Mouse (Mus musculus) heart, postnatal 10 days (tissue): Measurements from ENCODE around the gene Slc13a1. TPM values are rescaled to one million over a fixed set of nuclear protein-coding genes. Genes with fewer than 3 reads are reported as not detected.

Experiments
- DNase-seq, 2 experiments: peaks; one replicate each; pipeline ENCODE4 v3.0.0; 2021
- intact Hi-C: fragments of 180-260 bp; cut with DNase I; formaldehyde crosslinking; loops from one replicate; pipeline ENCODE4 v1.15.1; 2025
- microRNA-seq, 2 experiments: library from miRNA; unstranded; fragments of <30 nt; microRNA quantifications; one replicate each; pipeline ENCODE4 v1.2.0; 2022
- total RNA-seq, 2 experiments: library from RNA; stranded (reverse); gene quantifications; 2 replicates each; pipeline ENCODE4 v1.2.3; 2021

Slc13a1 gene
- total RNA-seq, 2 experiments from 2014 or later: not detected

DNA sequence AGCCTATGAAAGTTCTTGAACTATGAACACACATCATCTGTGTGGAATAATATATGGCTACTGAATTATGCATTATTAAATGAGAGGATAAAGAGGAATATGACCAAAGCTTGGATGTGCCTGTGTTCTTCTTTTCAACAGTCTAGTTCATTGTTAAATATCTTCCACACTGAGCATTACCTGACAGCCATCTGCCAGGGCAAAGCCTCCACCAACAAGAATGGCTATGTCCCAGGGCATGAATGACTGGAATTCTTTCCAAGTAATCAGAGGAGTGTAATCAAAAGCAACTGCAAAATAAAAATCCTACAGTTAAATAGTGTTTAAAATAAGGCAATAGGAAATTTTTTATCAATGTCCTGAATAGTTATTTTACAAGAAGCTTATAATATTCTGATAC, 70.5 kb downstream of the Slc13a1 start:
- DNase-seq: no peak
- intact Hi-C loops: no loop called here

DNA sequence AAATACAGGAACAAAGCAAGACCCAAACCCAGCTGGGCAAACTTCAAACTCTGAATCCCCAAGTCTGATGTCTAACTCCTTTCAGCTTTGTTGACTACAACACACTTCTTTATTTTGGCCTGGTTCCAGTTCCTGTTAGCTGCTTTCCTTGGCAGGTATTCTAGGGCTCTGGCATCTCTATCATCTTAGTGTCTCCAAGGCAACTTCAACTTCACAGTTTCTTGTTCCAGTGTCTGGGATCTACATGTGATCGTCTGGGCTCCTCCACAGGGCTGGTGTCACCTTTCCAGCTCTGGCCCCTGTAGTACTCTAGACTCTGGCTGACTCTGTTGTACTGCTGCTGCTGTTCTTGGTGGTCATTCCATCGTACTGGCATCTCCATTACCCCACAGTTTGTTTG, 91.8 kb downstream of the Slc13a1 start:
- DNase-seq: peak in 1 of 2 experiments; percentile 2
- intact Hi-C loops: no loop called here

DNA sequence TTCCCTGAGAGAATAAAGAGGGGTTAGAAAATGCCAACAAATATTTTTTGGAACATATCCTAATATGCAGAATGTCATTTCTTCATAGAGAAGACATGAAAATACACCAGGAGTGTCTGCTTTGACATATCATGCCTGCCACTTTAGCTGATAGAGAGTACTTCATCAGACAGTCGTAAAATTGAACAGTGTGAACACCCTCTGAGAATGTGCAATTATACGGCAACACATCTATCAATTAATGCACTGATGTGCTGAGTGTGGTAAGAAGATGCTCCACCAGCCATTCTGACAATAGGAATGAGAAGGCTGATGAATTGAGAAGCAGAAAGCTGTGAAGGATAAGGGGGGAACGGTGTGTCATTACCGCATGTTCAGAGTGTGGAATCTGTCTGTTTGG, 95.1 kb downstream of the Slc13a1 start:
- no peak for DNase-seq
- intact Hi-C loops: no loop called here

DNA sequence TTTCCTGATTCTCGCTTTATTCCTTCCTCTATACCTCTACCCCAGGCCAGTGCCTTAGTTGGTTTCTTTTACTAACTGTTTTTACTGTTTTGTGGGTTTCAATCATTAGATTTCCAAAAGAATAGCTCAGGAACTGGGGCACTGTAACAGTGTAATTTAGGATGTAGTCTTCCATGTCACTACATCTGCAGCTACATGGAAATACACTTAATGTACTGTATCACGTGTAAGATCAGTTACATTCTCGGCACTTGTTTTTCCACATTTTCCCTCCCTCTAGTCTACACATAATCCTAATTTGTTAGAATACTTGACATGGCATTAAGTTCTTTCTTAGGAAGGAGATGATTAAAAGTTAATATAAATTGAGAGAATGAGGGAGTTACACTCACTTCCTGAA, 108.1 kb downstream of the Slc13a1 start:
- intact Hi-C loops: no loop called here
- DNase-seq: no peak

DNA sequence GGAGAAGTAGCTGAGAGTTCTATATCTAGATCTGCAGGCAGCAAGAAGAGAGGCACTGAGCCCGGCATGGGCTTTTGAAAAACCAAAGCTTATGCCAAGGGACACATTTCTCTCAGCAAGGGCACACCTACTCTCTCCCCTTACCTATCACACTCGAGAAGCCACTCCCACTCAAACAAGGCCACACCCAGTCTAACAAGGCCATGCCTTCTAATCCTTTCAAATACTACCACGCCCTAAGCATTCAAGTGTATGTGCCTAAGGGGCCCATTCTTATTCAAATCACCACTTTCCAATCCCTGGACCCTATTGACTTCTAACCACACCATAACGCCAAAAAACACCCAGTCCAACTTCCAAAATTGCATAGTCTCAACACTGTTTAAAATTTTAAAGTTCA, 112.8 kb downstream of the Slc13a1 start:
- intact Hi-C loops: no loop called here
- no peak for DNase-seq

DNA sequence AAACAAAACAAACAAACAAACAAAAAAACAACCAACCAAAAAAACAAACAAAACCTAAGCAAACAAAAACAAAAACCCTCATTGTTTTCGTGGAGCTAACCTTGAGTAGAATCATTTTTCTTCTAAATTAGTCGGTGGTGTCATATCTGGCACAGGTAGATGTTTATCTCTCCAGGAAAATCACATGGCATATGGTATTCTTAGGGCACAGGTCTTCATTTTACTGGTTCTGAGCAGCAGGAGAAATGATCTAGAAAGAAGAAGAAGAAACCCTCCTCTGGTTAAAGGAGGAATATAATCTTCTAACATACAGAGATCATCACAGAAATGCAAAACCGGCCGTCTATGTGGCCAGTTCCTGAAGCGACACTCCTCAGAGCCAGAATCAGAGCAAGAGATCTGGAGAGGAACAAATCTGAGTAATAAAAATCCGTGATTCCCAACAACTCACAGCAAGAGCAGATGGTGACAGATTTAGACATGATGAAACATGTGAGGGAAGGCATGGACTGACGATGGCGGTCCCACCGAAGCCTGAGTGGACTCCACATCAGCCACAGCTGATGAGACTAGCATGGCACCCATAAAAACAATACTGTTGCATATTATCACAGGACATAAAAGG, 113.7 kb downstream of the Slc13a1 start:
- no peak for DNase-seq
- intact Hi-C loops: no loop called here

DNA sequence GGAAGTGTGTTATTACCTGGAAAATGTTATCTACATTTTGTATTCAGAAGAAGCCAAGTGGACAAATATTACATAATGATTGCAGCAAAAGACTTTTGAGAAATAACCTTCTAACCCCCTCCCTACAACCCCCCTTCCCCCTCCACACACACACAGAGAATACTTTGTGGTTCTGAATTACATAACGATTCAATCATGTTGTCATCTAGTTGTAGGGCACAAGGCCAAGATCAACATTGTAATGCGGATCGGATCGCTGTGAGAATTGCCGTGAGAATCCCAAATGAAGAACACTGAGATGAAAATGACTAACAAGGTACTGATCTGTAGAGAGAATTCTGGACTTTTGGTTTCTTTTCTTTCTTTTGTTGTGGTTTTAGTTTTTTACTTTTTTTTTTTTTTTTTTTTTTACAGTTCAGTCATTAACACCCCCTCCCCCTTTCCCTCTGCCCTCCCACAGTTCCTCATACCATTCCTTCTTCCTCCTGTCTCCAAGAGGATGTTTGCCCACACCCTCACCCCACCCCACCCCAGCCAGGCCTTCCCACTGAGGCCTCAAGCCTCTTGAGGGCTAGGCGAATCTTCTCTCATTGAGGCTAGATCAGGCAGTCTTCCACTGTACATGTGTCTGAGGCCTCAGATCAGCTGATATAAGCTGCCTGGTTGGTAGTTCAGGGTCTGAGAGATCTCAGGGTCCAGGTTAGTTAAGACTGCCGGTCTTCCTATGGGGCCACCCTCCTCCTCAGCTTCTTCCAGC, 120.7 kb downstream of the Slc13a1 start:
- intact Hi-C loops: no loop called here
- peak; percentile 17 to 18 for DNase-seq

DNA sequence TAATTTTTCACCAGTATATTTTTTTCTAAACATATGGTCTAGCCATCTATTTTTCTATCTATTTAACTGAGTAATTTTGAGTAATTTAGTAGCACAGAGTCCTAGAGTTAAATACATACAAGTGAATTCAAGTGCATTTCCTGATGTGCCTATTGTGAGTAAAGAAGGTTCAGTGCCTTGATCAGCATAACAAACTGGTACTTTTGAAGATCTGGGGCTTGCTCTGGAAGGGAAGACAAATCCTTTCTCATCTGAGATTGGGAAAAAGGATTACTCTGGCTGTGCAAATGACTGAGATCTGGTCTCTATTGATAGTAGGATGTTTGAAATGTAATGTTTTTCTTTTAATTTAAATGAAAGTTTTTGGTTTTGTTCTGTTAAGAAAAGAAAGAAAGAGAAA, 124.4 kb downstream of the Slc13a1 start:
- intact Hi-C loops: no loop called here
- no peak for DNase-seq

Small RNAs within 50 kb of the gene (microRNA-seq; reads per million reads assigned to microRNA genes)
- 0 reads per million in 2 experiments for gene Gm26386

Other genes starting within 250 kb of the Slc13a1 start
- gene Tas2r118, start 198.0 kb downstream of the Slc13a1 start, total RNA-seq: not detected